ENCODE assay signal across 10 mouse cellular contexts in the genomic region with DNA sequence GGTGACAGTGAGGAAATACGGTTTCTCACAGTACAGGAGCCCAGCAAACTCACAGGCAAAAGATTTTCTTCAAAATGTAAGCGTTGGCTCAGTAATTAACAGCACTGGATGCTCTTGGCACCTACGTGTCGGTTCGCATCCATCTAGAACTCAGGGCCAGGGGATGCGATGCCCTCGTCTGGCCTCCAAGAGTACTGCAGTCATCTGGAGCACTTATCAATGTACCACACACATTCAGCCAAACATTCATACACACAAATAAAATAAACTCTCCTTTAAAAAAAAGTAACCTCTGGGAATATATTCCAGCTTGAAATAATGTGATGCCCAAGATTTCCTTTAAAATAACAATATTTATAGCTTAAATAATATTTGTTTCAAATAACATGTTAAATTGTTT. TPM values are rescaled to one million over a fixed set of nuclear protein-coding genes. Genes with fewer than 3 reads are reported as not detected.
A peak's percentile ranks its signal among the peaks of the same experiment; 100 is the strongest.
DNase-seq lines count a peak whose midpoint lies in the region; ATAC-seq and TF ChIP-seq lines count a peak whose summit lies in the region.
"Had no signal": no experiment of that assay in that cellular context is flagged by ENCODE, and none has a peak within 500 bp of the region (broad histone marks: within the 10 kb centered on the region; RNA-seq: fewer than 3 reads in every experiment).

No protein-coding gene starts in this region.

- no peaks in the 10 kb centered on the region for H3K27me3 ChIP-seq in intestine, postnatal 0 days (replicated peaks; ENCODE audit: control insufficient read depth, insufficient read depth, low read length)
- no peaks in the 10 kb centered on the region for H3K27me3 ChIP-seq in intestine, embryonic 16.5 days (replicated peaks; ENCODE audit: control insufficient read depth, insufficient read depth, low read length)
- no peaks in the 10 kb centered on the region for H3K27me3 ChIP-seq in liver, embryonic 15.5 days
- no peaks in the 10 kb centered on the region for H3K27me3 ChIP-seq in hindbrain, embryonic 13.5 days

- no peak overlapping the region for H3K4me3 ChIP-seq in intestine, postnatal 0 days (ENCODE audit: low read depth, low read length)
- H3K4me3 ChIP-seq in intestine, embryonic 16.5 days (ENCODE audit: low read length): no peak overlapping the region
- H3K4me3 ChIP-seq in liver, embryonic 15.5 days (replicated peaks): no peak overlapping the region
- H3K4me3 ChIP-seq in hindbrain, embryonic 13.5 days: no peak overlapping the region
- H3K4me3 ChIP-seq: myocyte had no signal

- no peak overlapping the region for H3K9ac ChIP-seq in intestine, postnatal 0 days (ENCODE audit: low read depth, low read length)
- H3K9ac ChIP-seq in intestine, embryonic 16.5 days (ENCODE audit: low read depth, low read length): no peak overlapping the region
- H3K9ac ChIP-seq in liver, embryonic 15.5 days: no peak overlapping the region
- H3K9ac ChIP-seq in hindbrain, embryonic 13.5 days: no peak overlapping the region

- no peak overlapping the region for H3K4me2 ChIP-seq in intestine, postnatal 0 days (replicated peaks; ENCODE audit: low read depth)
- H3K4me2 ChIP-seq in intestine, embryonic 16.5 days (ENCODE audit: low read depth, low read length): no peak overlapping the region
- H3K4me2 ChIP-seq in liver, embryonic 15.5 days: no peak overlapping the region
- H3K4me2 ChIP-seq in hindbrain, embryonic 13.5 days: no peak overlapping the region

- no peak overlapping the region for H3K27ac ChIP-seq in intestine, postnatal 0 days (ENCODE audit: low read depth, low read length)
- no peak overlapping the region for H3K27ac ChIP-seq in intestine, embryonic 16.5 days (ENCODE audit: low read length)
- H3K27ac ChIP-seq in liver, embryonic 15.5 days (replicated peaks): peak overlapping the region; percentile 72
- no peak overlapping the region for H3K27ac ChIP-seq in hindbrain, embryonic 13.5 days

- H3K36me3 ChIP-seq in intestine, postnatal 0 days (ENCODE audit: control insufficient read depth, insufficient read depth): peaks cover 45% of the 10 kb centered on the region
- peaks cover 5% of the 10 kb centered on the region; the same call in 1 of the 2 replicates for H3K36me3 ChIP-seq in intestine, embryonic 16.5 days (ENCODE audit: control insufficient read depth, insufficient read depth, low read length)
- H3K36me3 ChIP-seq in liver, embryonic 15.5 days (replicated peaks): peaks cover 64% of the 10 kb centered on the region
- peaks cover 17% of the 10 kb centered on the region for H3K36me3 ChIP-seq in hindbrain, embryonic 13.5 days

- no peaks in the 10 kb centered on the region for H3K4me1 ChIP-seq in intestine, postnatal 0 days (replicated peaks; ENCODE audit: control insufficient read depth, insufficient read depth, low read length)
- no peaks in the 10 kb centered on the region for H3K4me1 ChIP-seq in intestine, embryonic 16.5 days (ENCODE audit: control insufficient read depth, insufficient read depth, low read length)
- peaks cover 94% of the 10 kb centered on the region for H3K4me1 ChIP-seq in liver, embryonic 15.5 days (replicated peaks)
- peaks cover 4% of the 10 kb centered on the region; the same call in 1 of the 2 replicates for H3K4me1 ChIP-seq in hindbrain, embryonic 13.5 days (replicated peaks)

- H3K9me3 ChIP-seq in intestine, postnatal 0 days (ENCODE audit: control insufficient read depth): no peaks in the 10 kb centered on the region
- H3K9me3 ChIP-seq in intestine, embryonic 16.5 days (ENCODE audit: control insufficient read depth, low read length): no peaks in the 10 kb centered on the region
- no peaks in the 10 kb centered on the region for H3K9me3 ChIP-seq in liver, embryonic 15.5 days (replicated peaks)
- no peaks in the 10 kb centered on the region for H3K9me3 ChIP-seq in hindbrain, embryonic 13.5 days

- peak; percentile 50 for DNase-seq in CD4-positive helper T cell, adult 2 months (ENCODE audit: low read depth, low spot score)
- DNase-seq in MEL-GATA-1-ER (ENCODE audit: extremely low read depth, low read depth): peak; percentile 68
- DNase-seq in left cerebral cortex, postnatal 25 days (ENCODE audit: low spot score in 2 of 2): no peak
- DNase-seq: adrenal gland, postnatal 25 days had no signal

- intact Hi-C loops in left cerebral cortex, postnatal 25 days (cut with DNase I): no loop called here

- WGBS in intestine, postnatal 0 days: 78% methylated on average over 7 of the region's 7 CpGs
- 72% methylated on average over 7 of the region's 7 CpGs for WGBS in intestine, embryonic 16.5 days
- WGBS in liver, embryonic 15.5 days (ENCODE audit: insufficient replicate concordance): 49% methylated on average over 7 of the region's 7 CpGs
- 66% methylated on average over 7 of the region's 7 CpGs for WGBS in hindbrain, embryonic 13.5 days

- ATAC-seq in intestine, postnatal 0 days: no peak
- no peak for ATAC-seq in intestine, embryonic 16.5 days
- no peak for ATAC-seq in liver, embryonic 15.5 days (ENCODE audit: insufficient read depth)
- no peak for ATAC-seq in monocyte, adult 5-6 weeks (replicated peaks; ENCODE audit: insufficient number of reproducible peaks, low FRiP score, low TSS enrichment, poor library complexity, severe bottlenecking)
- no peak for ATAC-seq in hindbrain, embryonic 13.5 days (ENCODE audit: low FRiP score)

- peak; percentile 71 for TF ChIP-seq CTCF in intestine, postnatal 0 days (IDR thresholded peaks at IDR 0.05; ENCODE audit: low read depth)

RNA-seq across cellular contexts. Expression of a gene that starts 29.0 kb away (rescaled TPM):
- 5.2 and 6.6 TPM in 2 replicates for polyA plus RNA-seq in intestine, postnatal 0 days (2015; fragmentation: Nextera tagmentation; extraction: Ambion mirVana)
- polyA plus RNA-seq in intestine, embryonic 16.5 days (2015; fragmentation: Nextera tagmentation; extraction: Ambion mirVana): 9.3 and 11.0 TPM in 2 replicates
- polyA plus RNA-seq in liver, embryonic 15.5 days (2015; fragmentation: Nextera tagmentation; extraction: Ambion mirVana): 7.7 and 9.1 TPM in 2 replicates
- 51.8 to 93.0 TPM (median 58.5 TPM) in 3 replicates for total RNA-seq in monocyte, adult 5-6 weeks (2017)
- total RNA-seq in left cerebral cortex, postnatal 25 days (2021): 10 to 100 TPM in 1 of 2 experiments, 1 to 10 TPM in 1; 8.9 to 11.6 TPM
- 5.9 and 6.5 TPM in 2 replicates for polyA plus RNA-seq in hindbrain, embryonic 13.5 days (2015; fragmentation: Nextera tagmentation; extraction: Ambion mirVana)

Comparison
In these comparisons a context has a peak if more than half of its experiments do, and no peak if none do; other contexts are left out.
1. DNase-seq: peak in CD4-positive helper T cell, adult 2 months (single experiment) and MEL-GATA-1-ER (single experiment); none in left cerebral cortex, postnatal 25 days (0 of 2).